Comparison of ENCODE assay signal across 25 mouse cellular contexts in genomic region chr14:78710647-78711046, GRCm38 (mm10).
"Had no signal": no experiment of that assay in that cellular context is flagged by ENCODE, and none has a peak within 500 bp of the region (broad histone marks: within the 10 kb centered on the region; RNA-seq: fewer than 3 reads in every experiment).

No protein-coding gene starts in this region.

- DNase-seq: gastrocnemius, adult 2 months; gastrocnemius, postnatal 10 days; gastrocnemius, postnatal 36 days; heart, adult 18-20 months; heart, postnatal 14 days; heart, postnatal 36 days; kidney, adult 18-20 months; kidney, postnatal 36 days; liver; liver, embryonic 13.5 days; liver, postnatal 0 days had no signal

- H3K4me3 ChIP-seq: gastrocnemius, adult 2 months; heart, embryonic 10.5 days; heart, embryonic 12.5 days; hindbrain, embryonic 13.5 days; hindbrain, embryonic 15.5 days; intestine, embryonic 15.5 days; kidney, embryonic 15.5 days; layer of hippocampus, adult 2 months; left cerebral cortex, adult 2 months; limb, embryonic 10.5 days; limb, embryonic 12.5 days; liver, embryonic 13.5 days; liver, embryonic 15.5 days had no signal

- H3K27me3 ChIP-seq: heart, embryonic 12.5 days; hindbrain, embryonic 13.5 days; hindbrain, embryonic 15.5 days; intestine, embryonic 15.5 days; kidney, embryonic 15.5 days; limb, embryonic 12.5 days; liver, embryonic 13.5 days; liver, embryonic 15.5 days had no signal

- H3K27ac ChIP-seq: gastrocnemius, adult 2 months; heart, embryonic 10.5 days; hindbrain, embryonic 13.5 days; hindbrain, embryonic 15.5 days; hindbrain, postnatal 0 days; intestine, embryonic 15.5 days; kidney, embryonic 15.5 days; layer of hippocampus, adult 2 months; left cerebral cortex, adult 2 months; limb, embryonic 10.5 days; limb, embryonic 12.5 days; liver, embryonic 13.5 days; liver, embryonic 15.5 days had no signal

- H3K36me3 ChIP-seq: heart, embryonic 10.5 days; heart, embryonic 12.5 days; hindbrain, embryonic 13.5 days; hindbrain, embryonic 15.5 days; intestine, embryonic 15.5 days; kidney, embryonic 15.5 days; limb, embryonic 10.5 days; limb, embryonic 12.5 days; liver, embryonic 13.5 days; liver, embryonic 15.5 days had no signal

- H3K9ac ChIP-seq: heart, embryonic 12.5 days; hindbrain, embryonic 13.5 days; hindbrain, embryonic 15.5 days; intestine, embryonic 15.5 days; kidney, embryonic 15.5 days; limb, embryonic 12.5 days; liver, embryonic 13.5 days; liver, embryonic 15.5 days; liver, postnatal 0 days had no signal

- H3K4me1 ChIP-seq: intestine, embryonic 15.5 days; liver, embryonic 13.5 days; liver, embryonic 15.5 days had no signal

- ATAC-seq: hindbrain, postnatal 0 days; intestine, embryonic 15.5 days; intestine, postnatal 0 days; liver, postnatal 0 days had no signal

- H3K4me2 ChIP-seq: heart, embryonic 12.5 days; hindbrain, embryonic 13.5 days; hindbrain, embryonic 15.5 days; intestine, embryonic 15.5 days; kidney, embryonic 15.5 days; limb, embryonic 12.5 days; liver, embryonic 11.5 days; liver, embryonic 13.5 days; liver, embryonic 15.5 days had no signal

- H3K9me3 ChIP-seq: heart, embryonic 10.5 days; heart, embryonic 12.5 days; hindbrain, embryonic 13.5 days; hindbrain, embryonic 15.5 days; intestine, embryonic 15.5 days; kidney, embryonic 15.5 days; limb, embryonic 10.5 days; limb, embryonic 12.5 days; liver, embryonic 13.5 days; liver, embryonic 15.5 days had no signal
